Mouse (Mus musculus): ENCODE measurements at regions not wholly inside any gene's neighbourhood (a gene's known extent, or its start where the extent isn't known, plus 50 kb on each side); places are given as distances from the start of the nearest gene placed in this dataset.
A peak's percentile ranks its signal among the peaks of the same experiment; 100 is the strongest.

DNA sequence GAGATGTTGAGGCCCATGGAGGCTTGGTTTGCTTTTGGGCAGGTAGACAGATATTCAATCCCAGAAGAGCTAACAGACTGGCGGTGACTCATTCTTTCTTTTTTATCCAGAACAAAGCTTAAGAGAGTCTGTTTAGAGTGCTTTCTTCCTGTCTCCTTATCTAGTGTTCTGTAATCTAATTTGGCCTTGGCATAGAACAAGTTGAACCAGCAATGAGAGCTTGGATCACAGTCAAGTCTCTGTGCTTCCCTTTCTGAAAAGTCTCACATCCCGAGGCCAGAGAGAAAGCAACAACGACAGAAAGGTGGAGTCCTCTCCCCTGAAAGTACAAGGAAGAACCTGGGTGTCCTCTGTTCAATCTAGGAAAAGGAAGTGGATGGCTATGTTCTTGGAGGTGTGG lies 401.2 kb upstream of the Etaa1 start:
- H3K4me2 ChIP-seq (replicated peaks), result no peak overlapping the region
- no peaks in the 10 kb centered on the region for H3K36me3 ChIP-seq
- H3K9me3 ChIP-seq, result no peaks in the 10 kb centered on the region
- no peak overlapping the region for H3K27ac ChIP-seq
- WGBS, result 82% methylated on average over 3 of the region's 3 CpGs
- no peak for ATAC-seq (ENCODE audit: low FRiP score, low read depth)
- no peaks in the 10 kb centered on the region for H3K27me3 ChIP-seq (replicated peaks)
- peaks cover 4% of the 10 kb centered on the region; the same call in 1 of the 2 replicates for H3K4me1 ChIP-seq
- no peak overlapping the region for H3K4me3 ChIP-seq
- H3K9ac ChIP-seq, result no peak overlapping the region

DNA sequence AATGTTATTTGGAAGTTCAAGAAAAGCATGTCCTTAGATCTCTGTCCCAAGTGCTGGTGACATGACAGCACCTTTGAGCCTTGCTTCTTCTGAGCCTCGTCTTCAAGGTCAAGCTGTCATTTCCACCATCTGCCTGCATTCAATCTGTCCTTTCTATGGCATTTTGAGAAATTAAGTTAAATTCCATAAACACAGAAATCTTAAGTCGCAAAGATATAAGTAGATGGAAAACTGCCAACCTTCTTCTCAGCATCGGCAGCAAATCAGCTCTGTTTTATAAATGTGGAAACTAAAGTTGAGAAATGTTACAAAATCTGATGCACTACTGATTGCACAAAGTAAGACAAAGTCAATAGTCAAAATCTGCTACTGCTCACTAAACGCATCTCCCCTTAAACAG lies 400.5 kb upstream of the Etaa1 start:
- Histone ChIP-seq H3K9me3 (no peaks in the 10 kb centered on the region), H3K4me1 (peaks cover 4% of the 10 kb centered on the region; the same call in 1 of the 2 replicates), H3K4me2 (replicated peaks) (no peak overlapping the region), H3K4me3 (no peak overlapping the region), H3K27ac (no peak overlapping the region), H3K9ac (no peak overlapping the region), H3K36me3 (no peaks in the 10 kb centered on the region), H3K27me3 (replicated peaks) (no peaks in the 10 kb centered on the region)
- ATAC-seq (ENCODE audit: low FRiP score, low read depth), result no peak
- 84% methylated on average over 4 of the region's 4 CpGs for WGBS

DNA sequence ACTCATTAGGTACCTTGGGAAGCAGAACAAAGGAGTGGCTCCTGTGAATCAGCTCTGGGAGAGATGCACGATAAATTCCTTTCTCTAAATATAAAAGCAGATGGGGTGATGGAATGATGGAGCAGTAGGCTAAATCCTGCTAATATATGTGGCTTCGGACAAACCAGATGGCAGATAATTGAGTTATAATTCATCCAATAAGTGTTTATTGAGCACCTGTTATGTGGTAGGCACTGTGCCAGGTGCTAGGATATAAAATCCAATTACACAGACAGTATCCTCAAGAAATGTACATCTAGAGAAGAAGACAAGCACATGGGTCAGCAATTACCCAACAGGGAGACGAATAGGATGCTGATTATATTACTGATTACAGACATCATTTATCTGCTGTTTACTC lies 394.2 kb upstream of the Etaa1 start:
- no peaks in the 10 kb centered on the region for H3K36me3 ChIP-seq
- no peak for ATAC-seq (ENCODE audit: low FRiP score, low read depth)
- 68% methylated on average over 3 of the region's 3 CpGs for WGBS
- H3K4me1 ChIP-seq, result no peaks in the 10 kb centered on the region
- H3K9ac ChIP-seq, result no peak overlapping the region
- no peak overlapping the region for H3K4me3 ChIP-seq
- H3K4me2 ChIP-seq (replicated peaks), result no peak overlapping the region
- no peaks in the 10 kb centered on the region for H3K27me3 ChIP-seq (replicated peaks)
- no peaks in the 10 kb centered on the region for H3K9me3 ChIP-seq
- no peak overlapping the region for H3K27ac ChIP-seq

DNA sequence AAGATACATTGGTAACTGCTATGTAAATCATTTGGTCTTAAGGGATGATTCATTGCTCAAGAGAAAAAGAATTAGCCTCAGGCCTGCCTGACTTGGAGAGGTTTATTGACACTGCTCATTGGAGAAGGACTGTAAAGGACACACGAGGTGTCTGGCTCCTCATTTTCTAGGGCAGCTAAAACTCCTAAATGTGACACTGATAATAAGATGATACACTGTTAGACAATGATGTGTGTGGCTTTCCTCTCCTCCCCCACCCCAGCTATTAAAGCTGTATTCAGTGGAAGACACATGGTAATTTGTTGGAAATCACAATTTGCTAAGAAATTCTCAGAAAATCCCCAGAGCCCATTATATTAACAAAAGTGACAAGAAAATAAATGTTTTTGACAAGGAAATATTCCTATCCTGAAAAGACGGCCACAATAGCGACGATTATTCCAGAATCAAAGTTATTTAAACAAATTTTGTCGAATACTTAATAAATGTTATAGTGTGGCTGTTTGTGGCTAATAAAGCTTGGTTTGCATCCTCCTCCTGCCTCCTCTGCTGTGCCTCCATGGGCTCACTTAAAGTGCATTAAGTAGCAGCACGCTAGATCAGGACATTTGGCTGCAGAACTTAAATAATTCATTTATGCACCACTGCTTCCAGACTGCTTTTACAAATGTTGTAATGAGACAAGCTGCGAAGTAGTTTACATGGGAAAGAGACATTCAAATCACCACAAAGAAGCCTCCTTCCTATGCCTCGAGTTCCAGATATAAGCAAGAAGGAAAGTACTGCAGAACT lies 360.0 kb upstream of the Etaa1 start:
- ATAC-seq (ENCODE audit: low FRiP score, low read depth), result 0 out of 2 replicates have a peak, but pooled peaks have one; percentile 21
- no peak overlapping the region for H3K4me3 ChIP-seq

DNA sequence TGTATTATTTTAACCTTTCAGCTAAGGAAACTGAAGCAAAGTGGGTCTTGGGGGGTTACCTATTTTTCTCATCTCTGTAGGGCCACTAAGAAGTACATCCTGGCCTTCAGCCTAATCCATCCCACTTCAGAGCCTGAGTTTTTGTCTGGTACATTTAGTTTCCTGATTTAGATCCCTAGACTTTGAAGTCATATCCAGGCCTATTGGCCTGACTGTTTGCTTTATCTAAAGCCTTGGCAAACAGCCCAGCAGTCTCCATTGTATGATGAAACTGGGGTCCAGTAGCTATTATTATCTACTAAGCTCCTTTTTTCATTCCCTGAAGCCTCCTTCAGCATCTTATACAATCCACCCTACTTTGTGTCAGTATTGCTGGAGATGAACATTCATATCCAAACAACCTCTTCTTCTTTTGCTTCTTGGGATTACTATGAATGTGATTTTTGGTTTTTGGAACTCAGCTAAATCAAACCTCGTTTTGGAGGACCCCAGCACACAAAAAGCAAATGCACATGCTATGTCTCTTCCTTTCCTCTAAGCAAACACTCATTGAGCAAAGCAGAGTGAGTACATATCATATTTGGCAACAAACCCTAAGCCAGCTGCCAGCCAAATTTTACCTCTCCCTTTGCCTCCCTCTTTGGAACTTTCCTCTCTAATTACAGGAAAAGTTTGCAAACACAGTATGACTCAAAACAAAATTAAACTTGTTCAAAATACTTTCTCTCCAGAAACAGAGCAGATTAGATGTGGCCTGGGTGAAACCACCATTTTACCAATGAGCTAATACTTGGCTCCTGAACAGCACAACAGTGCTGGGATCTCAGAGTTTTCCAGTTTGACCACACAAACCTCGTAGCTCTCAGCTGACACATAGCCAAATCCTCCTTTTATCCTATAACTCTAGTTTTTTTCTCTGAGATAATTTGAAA lies 342.8 kb upstream of the Etaa1 start:
- Histone ChIP-seq H3K4me1 (no peaks in the 10 kb centered on the region), H3K4me2 (replicated peaks) (no peak overlapping the region), H3K9me3 (no peaks in the 10 kb centered on the region), H3K27ac (no peak overlapping the region), H3K27me3 (replicated peaks) (no peaks in the 10 kb centered on the region), H3K4me3 (no peak overlapping the region), H3K9ac (no peak overlapping the region), H3K36me3 (no peaks in the 10 kb centered on the region)
- WGBS, result 77% methylated on average over 2 of the region's 2 CpGs
- ATAC-seq (ENCODE audit: low FRiP score, low read depth), result no peak

More for the DNA sequence above, 360.0 kb upstream of the Etaa1 start:
- 51% methylated on average over 8 of the region's 8 CpGs for WGBS
- Histone ChIP-seq H3K9me3 (no peaks in the 10 kb centered on the region), H3K4me1 (0 out of 2 replicates have a peak, but pooled peaks cover 3% of the 10 kb centered on the region), H3K4me2 (replicated peaks) (no peak overlapping the region), H3K27me3 (replicated peaks) (no peaks in the 10 kb centered on the region), H3K36me3 (no peaks in the 10 kb centered on the region), H3K9ac (no peak overlapping the region), H3K27ac (no peak overlapping the region)

DNA sequence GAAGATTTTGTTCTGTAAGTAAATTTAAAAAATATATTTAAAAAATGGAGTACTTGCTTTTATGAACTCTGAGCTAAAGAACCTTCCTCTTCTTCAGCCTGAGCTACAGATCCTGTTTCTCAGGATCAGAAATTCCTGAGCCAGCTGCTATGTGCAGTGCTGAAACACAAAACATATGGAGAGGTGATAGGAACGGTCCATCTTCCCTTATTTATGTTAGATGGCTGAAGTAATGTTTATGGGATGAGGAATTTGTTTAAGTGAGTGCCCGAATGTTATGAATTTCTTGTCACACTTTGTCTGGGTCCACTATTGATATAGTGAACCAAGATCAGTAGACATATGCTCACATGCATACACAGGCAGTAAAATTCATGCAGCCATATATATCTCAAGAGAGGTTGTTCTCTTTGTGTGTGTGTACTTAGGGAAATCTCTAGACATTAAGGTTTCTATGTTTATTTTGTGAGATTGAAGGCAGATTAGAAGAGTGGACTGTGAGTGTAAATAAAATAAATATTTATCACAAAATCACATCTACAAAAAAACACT lies 325.0 kb upstream of the Etaa1 start:
- Histone ChIP-seq H3K27me3 (replicated peaks) (no peaks in the 10 kb centered on the region), H3K9me3 (no peaks in the 10 kb centered on the region), H3K4me3 (no peak overlapping the region), H3K36me3 (no peaks in the 10 kb centered on the region), H3K4me2 (replicated peaks) (no peak overlapping the region), H3K27ac (no peak overlapping the region), H3K9ac (no peak overlapping the region), H3K4me1 (no peaks in the 10 kb centered on the region)
- no peak for ATAC-seq (ENCODE audit: low FRiP score, low read depth)
- 78% methylated on average over 2 of the region's 2 CpGs for WGBS

DNA sequence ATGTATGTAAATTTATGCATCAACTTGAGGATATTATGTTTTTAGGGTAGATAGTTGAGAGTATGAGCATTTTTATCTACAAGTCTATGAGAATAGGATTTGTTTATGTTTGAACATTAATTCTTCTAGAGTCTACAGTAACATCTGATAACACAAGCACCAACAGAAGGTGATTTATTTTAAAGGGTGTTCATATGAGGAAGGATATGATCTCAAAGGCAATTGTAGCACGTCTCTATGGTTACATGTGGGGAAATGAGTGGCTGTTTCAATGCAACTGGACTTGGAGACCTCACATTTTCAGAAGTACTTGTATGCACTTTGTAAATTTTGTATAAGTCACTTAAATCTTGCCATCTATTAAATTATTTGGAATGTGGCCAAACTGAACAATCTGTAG lies 318.7 kb upstream of the Etaa1 start:
- no peaks in the 10 kb centered on the region for H3K27me3 ChIP-seq (replicated peaks)
- no peak for ATAC-seq (ENCODE audit: low FRiP score, low read depth)
- H3K4me3 ChIP-seq, result no peak overlapping the region

DNA sequence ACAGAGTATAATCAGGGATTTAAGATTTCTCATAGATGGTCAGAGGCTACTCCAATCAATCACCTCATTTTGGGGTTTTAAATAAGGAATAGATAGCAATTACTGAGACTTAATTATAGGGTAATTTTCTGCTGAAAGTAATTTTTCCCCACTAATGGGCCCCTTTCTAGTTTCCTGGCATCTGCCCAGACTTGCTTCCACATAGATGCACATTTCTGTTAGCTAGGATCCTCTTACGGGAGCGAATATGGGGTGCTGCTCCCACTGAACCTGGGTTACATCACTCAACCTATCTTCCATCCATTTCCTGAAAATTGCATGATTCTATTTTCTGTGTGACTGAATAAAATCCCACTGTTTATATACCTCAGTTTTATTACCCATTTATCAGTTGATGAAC lies 312.5 kb upstream of the Etaa1 start:
- Histone ChIP-seq H3K27me3 (replicated peaks) (no peaks in the 10 kb centered on the region), H3K9ac (no peak overlapping the region), H3K4me1 (no peaks in the 10 kb centered on the region), H3K9me3 (no peaks in the 10 kb centered on the region), H3K4me3 (no peak overlapping the region), H3K36me3 (no peaks in the 10 kb centered on the region), H3K27ac (no peak overlapping the region), H3K4me2 (replicated peaks) (no peak overlapping the region)
- 95% methylated on average over 2 of the region's 2 CpGs for WGBS
- ATAC-seq (ENCODE audit: low FRiP score, low read depth), result no peak

More for the DNA sequence above, 318.7 kb upstream of the Etaa1 start:
- Histone ChIP-seq H3K4me2 (replicated peaks) (no peak overlapping the region), H3K27ac (no peak overlapping the region), H3K4me1 (no peaks in the 10 kb centered on the region), H3K9ac (no peak overlapping the region), H3K36me3 (no peaks in the 10 kb centered on the region), H3K9me3 (no peaks in the 10 kb centered on the region)
- 84% methylated on average over 1 of the region's 1 CpGs for WGBS

DNA sequence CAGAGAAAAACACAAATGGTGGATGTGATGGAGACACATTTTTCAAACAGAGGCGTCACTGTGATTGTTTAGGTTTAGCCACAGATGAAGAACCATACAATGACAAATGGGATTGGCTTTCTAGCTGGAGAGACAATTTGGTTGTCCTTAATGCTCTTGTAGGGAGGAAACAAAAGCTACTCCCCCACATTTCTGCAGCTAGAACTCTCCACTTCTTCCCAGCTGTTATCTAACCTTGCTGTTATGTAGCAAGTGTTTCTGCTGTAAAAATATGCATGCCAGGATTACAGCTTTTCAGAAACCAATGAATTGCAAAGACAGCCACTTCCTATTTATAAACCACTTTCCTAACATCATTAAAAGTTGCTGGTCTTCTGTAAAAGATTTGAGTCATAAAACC lies 309.2 kb upstream of the Etaa1 start:
- no peaks in the 10 kb centered on the region for H3K4me1 ChIP-seq
- no peak for ATAC-seq (ENCODE audit: low FRiP score, low read depth)
- no peaks in the 10 kb centered on the region for H3K9me3 ChIP-seq
- H3K27ac ChIP-seq, result no peak overlapping the region
- no peaks in the 10 kb centered on the region for H3K36me3 ChIP-seq
- H3K27me3 ChIP-seq (replicated peaks), result no peaks in the 10 kb centered on the region
- WGBS, result 44% methylated on average over 1 of the region's 1 CpGs
- no peak overlapping the region for H3K4me2 ChIP-seq (replicated peaks)
- H3K9ac ChIP-seq, result no peak overlapping the region
- H3K4me3 ChIP-seq, result no peak overlapping the region

DNA sequence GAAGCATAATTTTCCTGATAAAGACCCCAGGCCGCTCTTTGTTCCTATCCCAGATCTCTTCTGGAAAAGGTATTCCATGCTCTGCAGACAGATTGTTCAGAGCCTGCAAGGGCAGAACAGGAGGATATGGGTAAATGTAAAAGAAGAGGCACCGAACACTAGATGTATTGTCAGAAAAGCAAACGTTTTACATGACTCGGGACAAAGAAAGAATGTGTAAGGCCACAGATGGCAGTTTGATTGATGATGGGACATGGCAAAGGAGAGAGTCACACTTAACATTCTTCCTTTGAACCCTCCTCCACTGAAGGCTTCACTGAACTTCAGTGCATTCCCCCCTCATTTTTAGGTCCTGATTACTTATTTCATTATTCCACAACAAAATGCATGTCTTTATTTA lies 295.6 kb upstream of the Etaa1 start:
- Histone ChIP-seq H3K4me1 (no peaks in the 10 kb centered on the region), H3K4me2 (replicated peaks) (no peak overlapping the region), H3K4me3 (no peak overlapping the region), H3K9me3 (no peaks in the 10 kb centered on the region), H3K36me3 (no peaks in the 10 kb centered on the region), H3K9ac (no peak overlapping the region), H3K27ac (no peak overlapping the region), H3K27me3 (replicated peaks) (no peaks in the 10 kb centered on the region)
- 13% methylated on average over 4 of the region's 4 CpGs for WGBS
- peak; percentile 58 for ATAC-seq (ENCODE audit: low FRiP score, low read depth)

DNA sequence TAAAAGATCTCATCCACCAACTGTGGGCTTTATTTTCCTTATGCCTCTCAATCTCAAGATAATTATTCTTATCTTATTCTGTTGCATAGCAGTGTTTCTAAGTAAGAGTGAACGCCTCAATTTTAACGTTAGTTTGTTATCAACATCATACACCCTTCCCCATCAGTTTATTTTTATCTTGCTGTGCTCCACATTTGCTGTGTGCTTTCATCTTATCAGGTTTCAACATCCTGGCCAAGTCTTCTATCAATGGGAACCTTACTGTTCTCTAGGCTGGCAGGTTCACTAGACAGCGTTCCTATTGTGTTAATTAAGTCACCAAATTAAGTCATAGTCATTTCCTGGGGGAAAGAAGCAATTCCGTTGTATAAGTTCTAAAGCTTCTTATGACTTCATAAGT lies 263.1 kb upstream of the Etaa1 start:
- no peak overlapping the region for H3K4me3 ChIP-seq
- H3K9me3 ChIP-seq, result no peaks in the 10 kb centered on the region

DNA sequence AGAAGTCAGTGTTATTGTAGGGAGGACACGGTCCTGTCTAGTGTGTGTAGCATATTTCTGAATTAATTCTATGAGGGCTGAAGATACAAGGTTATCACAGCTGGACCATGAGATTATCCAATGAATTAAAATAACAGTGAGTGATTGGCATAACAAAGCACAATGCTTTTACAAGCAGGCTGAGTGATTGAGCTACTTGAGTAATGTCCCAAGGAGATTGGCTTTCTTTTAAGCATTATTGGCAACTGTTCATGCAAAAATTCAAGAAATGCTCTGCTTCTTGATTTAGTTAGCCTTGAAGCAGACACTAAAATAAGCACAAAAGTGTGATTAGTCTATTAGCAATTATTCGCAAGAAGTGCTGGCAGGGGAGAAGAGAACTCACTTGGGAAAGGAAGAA lies 219.4 kb upstream of the Etaa1 start:
- 62% methylated on average over 2 of the region's 2 CpGs for WGBS
- no peak overlapping the region for H3K9ac ChIP-seq
- no peaks in the 10 kb centered on the region for H3K36me3 ChIP-seq
- ATAC-seq (ENCODE audit: low FRiP score, low read depth), result no peak
- no peaks in the 10 kb centered on the region for H3K27me3 ChIP-seq (replicated peaks)
- no peaks in the 10 kb centered on the region for H3K9me3 ChIP-seq
- no peaks in the 10 kb centered on the region for H3K4me1 ChIP-seq
- no peak overlapping the region for H3K4me2 ChIP-seq (replicated peaks)
- no peak overlapping the region for H3K4me3 ChIP-seq
- no peak overlapping the region for H3K27ac ChIP-seq

More for the DNA sequence above, 263.1 kb upstream of the Etaa1 start:
- no peak overlapping the region for H3K27ac ChIP-seq
- no peak overlapping the region for H3K9ac ChIP-seq
- H3K4me1 ChIP-seq, result no peaks in the 10 kb centered on the region
- no peak for ATAC-seq (ENCODE audit: low FRiP score, low read depth)
- no peak overlapping the region for H3K4me2 ChIP-seq (replicated peaks)
- 86% methylated on average over 4 of the region's 4 CpGs for WGBS
- no peaks in the 10 kb centered on the region for H3K27me3 ChIP-seq (replicated peaks)
- H3K36me3 ChIP-seq, result no peaks in the 10 kb centered on the region

Measured in neural tube, embryonic 12.5 days (tissue).